Mouse (Mus musculus) ES-E14 (cell line): ENCODE measurements at regions not wholly inside any gene's neighbourhood (a gene's known extent, or its start where the extent isn't known, plus 50 kb on each side); places are given as distances from the start of the nearest gene placed in this dataset.

Experiments
- DNase-seq: peaks from one replicate; pipeline ENCODE4 v3.0.0-alpha.2; 2013; ENCODE audit warnings: low read depth, low spot score
- H3K27ac ChIP-seq: 2 replicates; pipeline ENCODE4 v1.5.1; 2012; ENCODE audit warnings: low read depth, mild to moderate bottlenecking, low read length, moderate library complexity, mixed read lengths; ENCODE audit not compliant: poor library complexity, insufficient read depth, severe bottlenecking
- H3K36me3 ChIP-seq: 2 replicates; pipeline ENCODE4 v1.6.1; 2012; ENCODE audit warnings: mild to moderate bottlenecking, low read length, moderate library complexity, mixed read lengths; ENCODE audit not compliant: control insufficient read depth, poor library complexity, insufficient read depth, severe bottlenecking
- H3K4me1 ChIP-seq, 2 experiments: fragments of 150-350 bp in 1 of 2; sonication (generic) in 1 of 2; 2 replicates each; pipeline ENCODE4 v1.6.1; 2012; ENCODE audit warnings: low read length in 2 of 2, mild to moderate bottlenecking in 1 of 2, mixed read lengths in 1 of 2; ENCODE audit not compliant: control insufficient read depth in 2 of 2, insufficient read depth in 2 of 2, poor library complexity in 1 of 2
- H3K4me3 ChIP-seq, 2 experiments: fragments of 150-350 bp in 1 of 2; sonication (generic) in 1 of 2; 2 replicates each; pipeline ENCODE4 v1.5.1; 2012; ENCODE audit warnings: low read length in 2 of 2, low read depth in 1 of 2, mild to moderate bottlenecking in 1 of 2, mixed read lengths in 1 of 2; ENCODE audit not compliant: insufficient read depth in 1 of 2, poor library complexity in 1 of 2, severe bottlenecking in 1 of 2
- H3K9ac ChIP-seq: 2 replicates; pipeline ENCODE4 v1.6.1; 2012; ENCODE audit warnings: low read depth, mild to moderate bottlenecking, low read length, mixed read lengths; ENCODE audit not compliant: poor library complexity, insufficient read depth, severe bottlenecking
- H3K9me3 ChIP-seq: fragments of 150-350 bp; sonication (generic); 2 replicates; pipeline ENCODE4 v1.6.1; 2012; ENCODE audit warnings: low read depth, mild to moderate bottlenecking, low read length; ENCODE audit not compliant: control insufficient read depth, insufficient read depth
- CHD2 ChIP-seq: IDR thresholded peaks from 2 replicates; pipeline ENCODE4 v1.6.1; 2014; ENCODE audit warnings: mild to moderate bottlenecking, low read depth, low read length, inconsistent platforms
- HCFC1 ChIP-seq: IDR thresholded peaks from 2 replicates; pipeline ENCODE4 v1.6.1; 2012; ENCODE audit warnings: low read length, inconsistent platforms, borderline replicate concordance; ENCODE audit not compliant: insufficient read depth
- MAFK ChIP-seq: IDR thresholded peaks from 2 replicates; pipeline ENCODE4 v1.6.1; 2014; ENCODE audit warnings: mild to moderate bottlenecking, low read depth, low read length, inconsistent platforms; ENCODE audit not compliant: insufficient read depth
- ZC3H11A ChIP-seq: IDR thresholded peaks from 2 replicates; pipeline ENCODE4 v1.6.1; 2012; ENCODE audit warnings: low read depth, mild to moderate bottlenecking, inconsistent platforms, low read length, borderline replicate concordance
- ZNF384 ChIP-seq: IDR thresholded peaks from 2 replicates; pipeline ENCODE4 v1.6.1; 2012; ENCODE audit warnings: low read depth, low read length, inconsistent platforms
- in situ Hi-C, 2 experiments: fragments of 600-800 bp; cut with MboI; formaldehyde crosslinking; loops; one replicate each; pipeline ENCODE4 v1.15.1; 2025; ENCODE audit warnings: low sequenced_read_pairs in 2 of 2, inconsistent platforms in 1 of 2; ENCODE audit not compliant: unreplicated experiment in 2 of 2

DNA sequence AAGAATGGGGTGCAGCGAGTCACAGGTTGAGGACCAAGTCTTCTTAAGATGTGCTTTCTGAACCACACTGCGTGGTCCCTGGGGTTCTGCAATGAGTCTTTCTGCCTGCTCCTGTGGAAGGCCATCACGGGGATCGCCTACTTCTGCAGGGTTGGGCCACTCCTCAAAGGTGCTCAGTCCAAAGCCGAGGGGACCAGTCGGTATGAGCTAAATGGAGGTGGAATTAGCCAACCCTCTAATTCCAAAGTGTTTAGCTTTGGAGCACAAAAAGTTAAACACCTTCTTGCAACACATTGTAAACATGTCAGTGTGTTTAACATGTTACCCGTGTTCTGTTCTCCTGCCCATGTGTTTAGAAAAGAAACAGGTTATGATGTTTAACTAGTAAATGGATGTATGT is 225.1 kb downstream of the Srbd1 start:
- Histone ChIP-seq H3K9me3 (no peaks in the 10 kb centered on the region), H3K4me3 (no peak overlapping the region), H3K36me3 (no peaks in the 10 kb centered on the region), H3K9ac (no peak overlapping the region), H3K27ac (no peak overlapping the region), H3K4me1 (no peaks in the 10 kb centered on the region)
- DNase-seq, result no peak
- in situ Hi-C loops, result no loop called here
- TF ChIP-seq MAFK, result no peak
- TF ChIP-seq ZNF384, result no peak
- no peak for TF ChIP-seq HCFC1
- TF ChIP-seq ZC3H11A, result no peak

DNA sequence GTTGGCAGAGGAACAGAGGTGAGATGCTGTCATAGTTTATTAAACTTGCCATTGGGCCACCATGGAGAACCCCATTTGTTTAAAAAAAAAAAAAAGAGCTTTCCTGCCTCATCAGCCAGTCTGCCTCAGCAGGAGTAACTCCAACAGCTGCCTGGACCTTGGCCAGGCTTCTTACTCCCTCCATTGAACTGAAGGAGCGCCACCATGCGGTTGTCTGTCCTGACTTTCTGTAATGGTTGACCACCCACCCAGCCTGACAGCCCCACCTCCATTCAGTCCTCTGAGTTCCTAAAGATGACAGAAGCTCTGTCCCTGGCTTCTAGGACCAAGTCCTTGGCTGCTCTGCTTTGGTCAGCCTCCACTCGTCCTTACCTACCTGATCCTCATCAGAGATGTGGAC is 227.8 kb upstream of the Six2 start:
- in situ Hi-C loops, result no loop called here
- no peak overlapping the region for H3K27ac ChIP-seq
- no peaks in the 10 kb centered on the region for H3K4me1 ChIP-seq
- DNase-seq, result no peak
- H3K9ac ChIP-seq, result no peak overlapping the region
- H3K4me3 ChIP-seq, result no peak overlapping the region
- no peak for TF ChIP-seq ZNF384
- no peak for TF ChIP-seq ZC3H11A
- no peak for TF ChIP-seq CHD2
- no peak for TF ChIP-seq MAFK
- TF ChIP-seq HCFC1, result no peak
- no peaks in the 10 kb centered on the region for H3K36me3 ChIP-seq
- no peaks in the 10 kb centered on the region for H3K9me3 ChIP-seq

DNA sequence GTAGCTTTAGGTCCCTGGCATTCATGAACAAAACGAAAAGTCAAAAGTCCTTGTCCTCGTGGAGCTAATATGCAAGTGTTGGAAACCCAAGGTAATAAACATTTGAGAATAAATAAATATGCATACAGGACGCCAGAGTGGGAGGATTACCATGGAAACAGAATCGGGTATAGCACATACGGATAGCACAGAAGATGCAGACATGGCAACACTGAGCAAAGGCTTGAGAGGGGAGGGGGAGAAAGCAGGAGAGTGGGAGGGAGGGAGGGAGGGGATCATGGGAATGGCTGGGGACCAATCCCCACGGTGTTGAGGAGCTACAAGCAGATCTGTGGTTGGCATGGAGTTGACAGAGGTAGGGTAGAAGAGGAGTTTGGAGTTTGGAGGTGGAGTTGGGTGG is 226.0 kb upstream of the Six2 start:
- H3K4me1 ChIP-seq, result no peaks in the 10 kb centered on the region
- no peak for DNase-seq
- TF ChIP-seq ZC3H11A (no peak), HCFC1 (no peak), CHD2 (no peak), ZNF384 (no peak), MAFK (no peak)
- no peak overlapping the region for H3K4me3 ChIP-seq
- no peak overlapping the region for H3K27ac ChIP-seq
- in situ Hi-C loops, result no loop called here
- no peak overlapping the region for H3K9ac ChIP-seq
- no peaks in the 10 kb centered on the region for H3K9me3 ChIP-seq
- H3K36me3 ChIP-seq, result no peaks in the 10 kb centered on the region

DNA sequence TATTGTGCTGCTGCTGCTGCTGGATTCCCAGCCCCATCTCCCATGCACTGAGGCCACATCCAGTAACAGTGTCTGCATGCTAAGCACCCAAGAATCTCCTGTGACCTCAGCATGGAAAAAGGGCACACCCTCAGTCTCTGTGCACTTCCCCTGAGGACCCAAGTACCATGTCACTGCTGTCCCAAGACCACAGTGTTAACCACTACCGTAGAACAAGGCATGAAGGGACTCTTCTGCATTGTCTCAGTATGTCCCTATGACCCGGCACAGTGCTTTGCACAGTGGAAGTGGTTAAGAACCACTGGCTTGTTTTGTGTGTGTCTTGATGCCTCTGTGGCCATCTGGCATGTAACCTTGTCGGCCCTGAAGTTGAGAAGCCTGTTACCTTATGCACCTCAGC is 220.6 kb upstream of the Six2 start:
- Histone ChIP-seq H3K4me3 (no peak overlapping the region), H3K9me3 (no peaks in the 10 kb centered on the region), H3K4me1 (no peaks in the 10 kb centered on the region), H3K36me3 (no peaks in the 10 kb centered on the region), H3K27ac (no peak overlapping the region), H3K9ac (no peak overlapping the region)
- no peak for TF ChIP-seq ZC3H11A
- no peak for TF ChIP-seq ZNF384
- TF ChIP-seq MAFK, result no peak
- no peak for TF ChIP-seq CHD2
- no peak for TF ChIP-seq HCFC1
- DNase-seq, result no peak
- in situ Hi-C loops, result no loop called here

DNA sequence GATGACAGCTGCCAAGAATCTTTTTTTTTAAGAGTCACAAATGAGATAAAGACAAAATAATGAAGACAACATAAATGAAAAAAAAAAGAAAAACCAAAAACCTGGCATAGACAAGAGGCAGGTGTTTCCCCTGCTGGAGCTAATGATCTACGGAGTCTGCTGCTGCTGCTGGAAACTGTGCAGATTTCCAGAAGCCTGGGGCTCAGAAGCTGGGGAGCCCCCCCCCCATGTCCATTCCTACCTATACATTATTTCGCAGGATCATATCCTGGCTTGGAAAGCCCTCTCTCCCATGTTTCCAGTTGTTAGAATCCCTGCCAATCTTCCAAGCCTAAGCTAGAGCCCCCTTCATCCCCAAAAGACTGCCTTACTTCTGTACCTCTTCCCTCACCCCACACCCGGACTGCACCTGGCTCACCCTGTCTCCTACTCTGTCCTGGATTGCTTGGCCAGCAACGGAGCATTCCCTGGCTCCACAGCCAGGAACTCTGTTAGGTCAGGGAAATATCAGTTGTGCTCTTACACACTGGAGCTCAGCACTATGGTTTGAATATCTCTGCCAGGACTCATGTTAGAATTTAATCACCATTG is 218.6 kb upstream of the Six2 start:
- Histone ChIP-seq H3K9me3 (no peaks in the 10 kb centered on the region), H3K4me1 (no peaks in the 10 kb centered on the region), H3K27ac (no peak overlapping the region), H3K36me3 (no peaks in the 10 kb centered on the region), H3K4me3 (no peak overlapping the region), H3K9ac (no peak overlapping the region)
- in situ Hi-C loops, result no loop called here
- DNase-seq, result no peak
- TF ChIP-seq ZC3H11A (no peak), MAFK (no peak), CHD2 (no peak), HCFC1 (no peak), ZNF384 (no peak)
